Mouse (Mus musculus) urinary bladder, postnatal 14 days (tissue): ENCODE results near the gene Rpl37.

Source experiments
- DNase-seq: peaks from one replicate; pipeline ENCODE4 v3.0.0; 2021; ENCODE audit warnings: low spot score

Gene Rpl37

DNA sequence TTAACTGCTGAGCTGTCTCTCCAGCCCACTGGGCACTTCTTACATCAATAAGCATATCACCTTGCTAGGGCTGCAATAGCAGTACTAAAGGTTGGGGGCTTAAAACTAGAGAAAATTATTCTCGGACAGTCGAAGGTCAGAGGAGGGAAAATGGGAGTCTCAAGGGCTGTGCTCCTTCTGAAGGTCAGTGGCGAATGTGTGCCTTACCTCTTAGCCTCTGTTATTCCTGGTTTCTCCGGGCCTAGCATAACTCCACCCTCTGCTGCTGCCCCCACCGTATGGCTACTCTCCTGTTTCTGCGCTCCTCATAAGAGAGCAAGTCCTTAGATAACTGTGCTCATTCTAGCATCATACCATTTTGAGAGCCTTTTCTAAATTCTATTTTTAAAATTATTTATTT is 35.7 kb downstream of the Rpl37 start:
- DNase-seq, result no peak

- no peak for DNase-seq
Measured at GRCm38 (mm10) chr15:5154621-5155020, 38.2 kb downstream of the Rpl37 start.

DNA sequence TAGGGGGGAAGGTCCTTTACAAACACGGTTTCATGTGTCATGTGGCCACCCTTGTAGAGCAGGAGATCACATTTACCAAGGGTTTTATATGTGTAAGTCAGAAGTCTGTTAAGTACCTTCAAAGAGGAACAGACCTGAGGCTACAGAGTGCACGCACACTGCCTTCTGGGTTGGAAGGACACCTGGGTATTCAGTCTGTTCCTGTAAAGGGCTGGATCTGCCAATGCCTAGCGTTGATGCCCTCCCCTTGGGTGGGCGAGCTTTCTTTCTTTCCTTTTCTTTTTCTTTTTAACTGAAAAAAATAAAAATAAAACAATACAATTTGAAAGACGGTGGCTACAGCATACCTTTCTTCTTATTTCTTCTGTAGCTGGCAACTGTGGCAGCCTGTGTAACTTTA is 38.6 kb downstream of the Rpl37 start:
- DNase-seq, result no peak

- DNase-seq, result no peak
Measured at GRCm38 (mm10) chr15:5156355-5156754, 39.9 kb downstream of the Rpl37 start.

DNA sequence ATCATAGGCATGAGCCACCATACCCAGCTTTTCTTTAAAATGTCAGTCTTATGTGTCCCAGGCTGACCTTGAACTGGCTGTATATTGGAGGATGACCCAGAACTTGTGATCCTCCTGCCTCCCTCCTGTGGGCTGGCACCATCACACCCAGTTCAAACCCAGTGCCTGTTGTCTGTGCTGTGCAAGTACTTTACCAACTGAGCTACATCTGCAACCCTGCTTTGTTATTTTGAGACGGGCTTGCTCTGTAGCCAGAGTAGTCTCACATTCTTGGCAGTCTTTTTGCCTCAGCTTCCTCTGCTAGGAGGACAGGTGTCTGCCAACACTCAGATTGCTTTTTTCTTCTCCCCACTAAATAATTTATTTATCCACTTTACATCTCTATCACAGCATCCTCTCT is 40.9 kb downstream of the Rpl37 start:
- DNase-seq, result no peak

GRCm38 (mm10) chr15:5158827-5159226 is 42.4 kb downstream of the Rpl37 start:
- DNase-seq, result no peak

DNA sequence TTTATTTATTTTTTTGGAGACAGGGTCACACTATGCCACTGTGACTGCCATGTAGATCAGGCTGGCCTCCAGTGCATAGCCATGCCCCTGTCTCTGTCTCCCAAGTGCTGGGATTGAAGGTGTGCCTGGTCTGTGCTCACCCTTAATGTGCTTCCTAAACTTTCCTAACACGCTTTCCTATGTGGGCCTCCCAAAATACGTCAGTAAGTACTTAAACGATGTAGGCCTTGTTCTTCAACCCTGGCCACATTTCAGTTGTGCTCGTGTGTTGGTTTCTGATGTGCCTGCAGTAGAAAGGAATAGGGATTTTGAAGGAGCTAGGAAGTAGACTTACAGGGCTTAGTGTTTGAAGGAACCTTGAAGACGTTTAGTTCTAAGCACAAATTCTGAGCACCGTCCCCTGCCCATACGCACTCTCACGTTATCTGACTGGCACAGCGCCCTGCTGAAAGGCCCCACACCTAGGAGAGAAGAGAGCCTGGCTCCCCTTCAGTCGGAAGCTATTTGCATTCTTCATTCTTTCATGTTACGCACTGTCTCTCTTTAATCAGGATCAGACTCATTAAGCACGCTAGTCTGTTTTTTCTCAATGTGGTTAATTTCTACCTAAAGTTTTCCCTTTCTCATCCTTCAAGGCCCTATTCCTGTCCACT is 48.8 kb downstream of the Rpl37 start:
- DNase-seq, result no peak
